Mouse (Mus musculus) erythroid progenitor cell, adult 5-6 weeks (primary cell): ENCODE data around the gene Lrrc8b. TPM values are rescaled to one million over a fixed set of nuclear protein-coding genes. Genes with fewer than 3 reads are reported as not detected.

ENCODE experiments used
- ATAC-seq: replicated peaks from 2 replicates; pipeline ENCODE4 v1.8.0; 2016; ENCODE audit warnings: moderate number of reproducible peaks, mild to moderate bottlenecking, moderate TSS enrichment, inconsistent platforms; ENCODE audit not compliant: poor library complexity, low FRiP score, severe bottlenecking
- total RNA-seq, 2 experiments: library from RNA; stranded (forward) in 1 of 2; stranded (reverse) in 1 of 2; fragments of 150-400 nt in 1 of 2; fragments of 186-747, 209-891 nt in 1 of 2; gene quantifications; 2 replicates each; pipeline versions ENCODE4 v1.2.3 to v1.2.4; 2015 to 2017; ENCODE audit warnings: low replicate concordance in 2 of 2

The Lrrc8b gene
- total RNA-seq, 2 experiments from 2014 or later: 5.0 to 6.7 TPM

- no peak for ATAC-seq
Observed at GRCm38 (mm10) chr5:105477527-105477926, 62.0 kb downstream of the Lrrc8b start.

GRCm38 (mm10) chr5:105479673-105480072 lies 64.1 kb downstream of the Lrrc8b start:
- ATAC-seq: no peak

- ATAC-seq: no peak
Observed at GRCm38 (mm10) chr5:105480561-105480960, 65.0 kb downstream of the Lrrc8b start.

- ATAC-seq: no peak
Observed at GRCm38 (mm10) chr5:105483632-105484031, 68.1 kb downstream of the Lrrc8b start.

- ATAC-seq: no peak
Observed at GRCm38 (mm10) chr5:105484247-105484646, 68.7 kb downstream of the Lrrc8b start.

GRCm38 (mm10) chr5:105484891-105485290 lies 69.3 kb downstream of the Lrrc8b start:
- no peak for ATAC-seq

- ATAC-seq: no peak
Observed at GRCm38 (mm10) chr5:105490211-105490610, 74.6 kb downstream of the Lrrc8b start.

GRCm38 (mm10) chr5:105491389-105491788 lies 75.8 kb downstream of the Lrrc8b start:
- no peak for ATAC-seq

- ATAC-seq: no peak; the same call in 1 of the 2 replicates
Observed at GRCm38 (mm10) chr5:105492367-105493246, 77.0 kb downstream of the Lrrc8b start.

- ATAC-seq: no peak
Observed at GRCm38 (mm10) chr5:105493377-105493776, 77.8 kb downstream of the Lrrc8b start.

- no peak for ATAC-seq
Observed at GRCm38 (mm10) chr5:105494246-105494917, 78.8 kb downstream of the Lrrc8b start.

- ATAC-seq: peak; percentile 70
Observed at GRCm38 (mm10) chr5:105494918-105495901, 79.6 kb downstream of the Lrrc8b start.

- ATAC-seq: no peak
Observed at GRCm38 (mm10) chr5:105496133-105496532, 80.6 kb downstream of the Lrrc8b start.

- ATAC-seq: no peak
Observed at GRCm38 (mm10) chr5:105496586-105496985, 81.0 kb downstream of the Lrrc8b start.

- no peak for ATAC-seq
Observed at GRCm38 (mm10) chr5:105498429-105499000, 82.9 kb downstream of the Lrrc8b start.

- ATAC-seq: no peak
Observed at GRCm38 (mm10) chr5:105499396-105499795, 83.8 kb downstream of the Lrrc8b start.

GRCm38 (mm10) chr5:105500132-105501121 lies 84.9 kb downstream of the Lrrc8b start:
- ATAC-seq: no peak

GRCm38 (mm10) chr5:105501136-105501535 lies 85.6 kb downstream of the Lrrc8b start:
- ATAC-seq: no peak
